Mouse (Mus musculus) C2C12 (cell line): ENCODE results near the gene Gm3194.
"Not testable (repeated sequence)": the region's sequence is repeated elsewhere in the genome, so short reads cannot be mapped to it uniquely, and the experiment has no call there.

ENCODE experiments used
- CEBPB ChIP-seq: IDR thresholded peaks from one replicate; pipeline ENCODE4 v1.6.1; 2011; ENCODE audit warnings: low read depth, mild to moderate bottlenecking, control low read depth, moderate library complexity
- CTCF ChIP-seq: IDR thresholded peaks from one replicate; pipeline ENCODE4 v1.5.1; 2011; ENCODE audit not compliant: control insufficient read depth, insufficient read depth, insufficient read length
- MAX ChIP-seq: IDR thresholded peaks from one replicate; pipeline ENCODE4 v1.6.1; 2011; ENCODE audit warnings: mild to moderate bottlenecking, control low read depth
- MYOD1 ChIP-seq: IDR thresholded peaks from one replicate; pipeline ENCODE4 v1.6.1; 2011; ENCODE audit warnings: low read depth; ENCODE audit not compliant: control insufficient read depth, insufficient read length
- MYOG ChIP-seq: IDR thresholded peaks from one replicate; pipeline ENCODE4 v1.6.1; 2011; ENCODE audit not compliant: control insufficient read depth, insufficient read length; ENCODE audit errors: extremely low read depth
- USF1 ChIP-seq: IDR thresholded peaks from one replicate; pipeline ENCODE4 v1.6.1; 2011; ENCODE audit warnings: low read depth, mild to moderate bottlenecking, control low read depth, moderate library complexity

DNA sequence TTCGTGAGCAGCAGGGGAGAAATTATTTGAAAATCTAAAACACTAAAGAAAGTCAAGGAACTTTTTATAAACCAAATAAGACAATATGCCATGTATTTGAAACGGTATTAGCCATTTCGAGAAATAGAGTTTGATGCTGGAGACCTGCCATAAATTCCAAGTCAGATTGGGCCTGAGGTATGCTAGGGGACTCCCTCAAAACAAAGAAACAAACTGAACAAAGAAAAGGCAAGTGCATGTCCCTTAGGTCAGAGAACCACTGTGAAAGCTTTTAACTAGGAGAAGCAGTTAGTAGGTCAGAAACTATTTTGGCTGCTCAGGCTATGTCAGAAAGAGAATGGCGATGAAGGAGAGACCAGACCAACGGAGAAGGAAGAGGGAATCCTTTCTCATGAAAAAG lies 28.6 kb upstream of the Gm3194 start, which contains the start of gene Gm3187:
- not testable (repeated sequence) for TF ChIP-seq CTCF, MYOD1, USF1, MAX, MYOG, CEBPB
